Comparison of ENCODE assay signal across 30 mouse cellular contexts in genomic region chr1:120761364-120761763, GRCm38 (mm10).
DNase-seq lines count a peak whose midpoint lies in the region; ATAC-seq lines count a peak whose summit lies in the region.
"Had no signal": no experiment of that assay in that cellular context is flagged by ENCODE, and none has a peak within 500 bp of the region (broad histone marks: within the 10 kb centered on the region; RNA-seq: fewer than 3 reads in every experiment).

No protein-coding gene starts in this region.

- H3K27ac ChIP-seq in intestine, embryonic 16.5 days (ENCODE audit: low read length) = no peak overlapping the region
- H3K27ac ChIP-seq in intestine, embryonic 15.5 days = no peak overlapping the region
- H3K27ac ChIP-seq in embryonic facial prominence, embryonic 11.5 days (replicated peaks; ENCODE audit: low read depth, low read length) = no peak overlapping the region
- H3K27ac ChIP-seq in limb, embryonic 10.5 days = peak overlapping the region; percentile 63; the same call in 1 of the 2 replicates
- H3K27ac ChIP-seq: heart, embryonic 10.5 days; heart, embryonic 15.5 days; liver, embryonic 13.5 days; macrophage; midbrain, embryonic 13.5 days; stomach, postnatal 0 days had no signal

- no peak overlapping the region for H3K4me3 ChIP-seq in intestine, embryonic 16.5 days (ENCODE audit: low read length)
- H3K4me3 ChIP-seq in intestine, embryonic 15.5 days (replicated peaks) = no peak overlapping the region
- H3K4me3 ChIP-seq in embryonic facial prominence, embryonic 11.5 days (ENCODE audit: low read depth, low read length) = no peak overlapping the region
- no peak overlapping the region for H3K4me3 ChIP-seq in limb, embryonic 10.5 days
- H3K4me3 ChIP-seq: heart, embryonic 10.5 days; heart, embryonic 15.5 days; liver, embryonic 13.5 days; midbrain, embryonic 13.5 days had no signal

- 65% methylated on average over 9 of the region's 9 CpGs for WGBS in intestine, embryonic 16.5 days
- 66% methylated on average over 9 of the region's 9 CpGs for WGBS in intestine, embryonic 15.5 days
- WGBS in embryonic facial prominence, embryonic 11.5 days = 41% methylated on average over 9 of the region's 9 CpGs
- 25% methylated on average over 9 of the region's 9 CpGs for WGBS in limb, embryonic 10.5 days

- peak; percentile 69 for ATAC-seq in intestine, embryonic 16.5 days
- no peak for ATAC-seq in intestine, embryonic 15.5 days
- 0 out of 2 replicates have a peak, but pooled peaks have one; percentile 40 for ATAC-seq in embryonic facial prominence, embryonic 11.5 days (replicated peaks; ENCODE audit: insufficient number of reproducible peaks, low FRiP score, low TSS enrichment, low read depth)
- ATAC-seq: CD4-positive, CD25-positive, alpha-beta regulatory T cell, adult 4 months; forebrain, embryonic 14.5 days; hindbrain, embryonic 16.5 days; intestine, postnatal 0 days; lung, postnatal 0 days; midbrain, embryonic 13.5 days had no signal

- no peaks in the 10 kb centered on the region for H3K4me1 ChIP-seq in intestine, embryonic 16.5 days (ENCODE audit: control insufficient read depth, insufficient read depth, low read length)
- no peaks in the 10 kb centered on the region for H3K4me1 ChIP-seq in intestine, embryonic 15.5 days (replicated peaks)
- peaks cover 4% of the 10 kb centered on the region for H3K4me1 ChIP-seq in embryonic facial prominence, embryonic 11.5 days (ENCODE audit: control insufficient read depth, insufficient read depth, low read length)
- H3K4me1 ChIP-seq in limb, embryonic 10.5 days = peaks cover 63% of the 10 kb centered on the region
- H3K4me1 ChIP-seq: liver, embryonic 13.5 days had no signal

- no peaks in the 10 kb centered on the region for H3K27me3 ChIP-seq in intestine, embryonic 16.5 days (replicated peaks; ENCODE audit: control insufficient read depth, insufficient read depth, low read length)
- H3K27me3 ChIP-seq in intestine, embryonic 15.5 days (replicated peaks) = no peaks in the 10 kb centered on the region
- no peaks in the 10 kb centered on the region for H3K27me3 ChIP-seq in embryonic facial prominence, embryonic 11.5 days (ENCODE audit: control insufficient read depth, insufficient read depth, low read length)
- H3K27me3 ChIP-seq in limb, embryonic 10.5 days (ENCODE audit: low read depth, poor library complexity, severe bottlenecking) = peaks cover 22% of the 10 kb centered on the region
- H3K27me3 ChIP-seq: heart, embryonic 15.5 days; liver, embryonic 13.5 days; midbrain, embryonic 13.5 days had no signal

- no peaks in the 10 kb centered on the region for H3K9me3 ChIP-seq in intestine, embryonic 16.5 days (ENCODE audit: control insufficient read depth, low read length)
- H3K9me3 ChIP-seq in intestine, embryonic 15.5 days = no peaks in the 10 kb centered on the region
- no peaks in the 10 kb centered on the region for H3K9me3 ChIP-seq in embryonic facial prominence, embryonic 11.5 days (replicated peaks; ENCODE audit: control insufficient read depth, low read length)
- no peaks in the 10 kb centered on the region for H3K9me3 ChIP-seq in limb, embryonic 10.5 days (replicated peaks)
- H3K9me3 ChIP-seq: heart, embryonic 10.5 days; heart, embryonic 15.5 days; liver, embryonic 13.5 days; midbrain, embryonic 13.5 days had no signal

- no peak overlapping the region for H3K9ac ChIP-seq in intestine, embryonic 16.5 days (ENCODE audit: low read depth, low read length)
- H3K9ac ChIP-seq in intestine, embryonic 15.5 days = no peak overlapping the region
- H3K9ac ChIP-seq in embryonic facial prominence, embryonic 11.5 days (replicated peaks; ENCODE audit: low read length) = no peak overlapping the region
- H3K9ac ChIP-seq: heart, embryonic 15.5 days; liver, embryonic 13.5 days; midbrain, embryonic 13.5 days had no signal

- DNase-seq in embryonic facial prominence, embryonic 11.5 days (ENCODE audit: low spot score) = peak; percentile 58
- DNase-seq in limb, embryonic 10.5 days (ENCODE audit: low spot score) = peak; percentile 71
- DNase-seq in yolk sac, embryonic 10.5 days (ENCODE audit: low spot score) = peak; percentile 22
- no peak for DNase-seq in testis, postnatal 14 days (ENCODE audit: low spot score)
- no peak for DNase-seq in lung, postnatal 14 days
- DNase-seq in adipocyte (ENCODE audit: low spot score) = no peak
- DNase-seq: cerebellum, adult 2 months; cerebellum, postnatal 14 days; gastrocnemius, postnatal 10 days; kidney, adult 9 months; kidney, postnatal 10 days; layer of hippocampus, postnatal 36 days; left cerebral cortex, postnatal 4 days; liver, embryonic 13.5 days; lung, adult 18-20 months; spleen, adult 18-20 months; thymus, adult 2 months; thymus, postnatal 4 days had no signal

- H3K4me2 ChIP-seq in intestine, embryonic 16.5 days (ENCODE audit: low read depth, low read length) = no peak overlapping the region
- no peak overlapping the region for H3K4me2 ChIP-seq in intestine, embryonic 15.5 days (replicated peaks)
- H3K4me2 ChIP-seq in embryonic facial prominence, embryonic 11.5 days (ENCODE audit: low read depth, low read length) = no peak overlapping the region
- H3K4me2 ChIP-seq: heart, embryonic 15.5 days; liver, embryonic 13.5 days; midbrain, embryonic 13.5 days had no signal

- no peaks in the 10 kb centered on the region for H3K36me3 ChIP-seq in intestine, embryonic 16.5 days (ENCODE audit: control insufficient read depth, insufficient read depth, low read length)
- no peaks in the 10 kb centered on the region for H3K36me3 ChIP-seq in intestine, embryonic 15.5 days
- H3K36me3 ChIP-seq in embryonic facial prominence, embryonic 11.5 days (replicated peaks; ENCODE audit: control insufficient read depth, insufficient read depth, low read depth, low read length) = no peaks in the 10 kb centered on the region
- no peaks in the 10 kb centered on the region for H3K36me3 ChIP-seq in limb, embryonic 10.5 days
- H3K36me3 ChIP-seq: heart, embryonic 10.5 days; heart, embryonic 15.5 days; liver, embryonic 13.5 days; midbrain, embryonic 13.5 days had no signal

Comparison
In these comparisons a context has a peak if more than half of its experiments do, and no peak if none do; other contexts are left out.
1. DNase-seq: peak in embryonic facial prominence, embryonic 11.5 days (single experiment), limb, embryonic 10.5 days (single experiment) and yolk sac, embryonic 10.5 days (single experiment); none in testis, postnatal 14 days (single experiment), lung, postnatal 14 days (single experiment) and adipocyte (single experiment).